Mouse (Mus musculus) heart, adult 2 months (tissue): ENCODE measurements around the gene Hspa1l. TPM values are rescaled to one million over a fixed set of nuclear protein-coding genes. Genes with fewer than 3 reads are reported as not detected.
"Not testable (repeated sequence)": the region's sequence is repeated elsewhere in the genome, so short reads cannot be mapped to it uniquely, and the experiment has no call there.

Experiments used
- DNase-seq, 2 experiments: peaks; one replicate each; pipeline ENCODE4 v3.0.0; 2021
- H3K27ac ChIP-seq: fragments of 200-600 bp; 2 replicates; pipeline ENCODE4 v1.8.1; 2022
- H3K27me3 ChIP-seq: fragments of 200-500 bp; 2 replicates; pipeline ENCODE4 v1.6.1; 2012; ENCODE audit warnings: mild to moderate bottlenecking, low read length, inconsistent platforms, mixed read lengths; ENCODE audit not compliant: control insufficient read depth, insufficient read depth
- H3K36me3 ChIP-seq: fragments of 200-500 bp; 2 replicates; pipeline ENCODE4 v1.6.1; 2012; ENCODE audit warnings: low read length, inconsistent platforms; ENCODE audit not compliant: control insufficient read depth, insufficient read depth
- H3K4me1 ChIP-seq: fragments of 200-500 bp; 2 replicates; pipeline ENCODE4 v1.6.1; 2011; ENCODE audit warnings: low read length; ENCODE audit not compliant: control insufficient read depth, insufficient read depth
- H3K4me3 ChIP-seq: fragments of 200-600 bp; 2 replicates; pipeline ENCODE4 v1.8.1; 2022
- H3K79me2 ChIP-seq: fragments of 200-500 bp; replicated peaks from 2 replicates; pipeline ENCODE4 v1.6.1; 2012; ENCODE audit warnings: mild to moderate bottlenecking, inconsistent platforms, low read length, moderate library complexity, mixed read lengths; ENCODE audit not compliant: control insufficient read depth, insufficient read depth
- H3K9ac ChIP-seq: fragments of 200-500 bp; 2 replicates; pipeline ENCODE4 v1.6.1; 2012; ENCODE audit warnings: low read depth, mild to moderate bottlenecking, control low read depth, inconsistent platforms, low read length, mixed read lengths
- CTCF ChIP-seq: fragments of 200-600 bp; IDR thresholded peaks from 2 replicates; pipeline ENCODE4 v1.8.1; 2022; ENCODE audit warnings: antibody characterized with exemption, mild to moderate bottlenecking, moderate library complexity
- EP300 ChIP-seq: fragments of 200-500 bp; IDR thresholded peaks from 2 replicates; pipeline ENCODE4 v1.6.1; 2011; ENCODE audit warnings: low read depth, low read length, control low read depth; ENCODE audit not compliant: insufficient read depth
- POLR2A ChIP-seq: fragments of 200-500 bp; IDR thresholded peaks from 2 replicates; pipeline ENCODE4 v1.6.1; 2011; ENCODE audit warnings: mild to moderate bottlenecking, low read depth, low read length, control low read depth; ENCODE audit not compliant: insufficient read depth
- WGBS: fragments of 180-500 bp; shearing (Covaris S2); methylation state at CpG from one replicate; pipeline ENCODE4 v1.1.7; 2018; 5-methylcytosine and 5-hydroxymethylcytosine counted together
- intact Hi-C: fragments of 180-260 bp; cut with DNase I; formaldehyde crosslinking; loops from one replicate; pipeline ENCODE4 v1.15.1; 2025
- polyA plus RNA-seq: library from polyadenylated mRNA; depleted of rRNA; stranded (reverse); fragments of >200 nt; gene quantifications from 2 replicates; pipeline ENCODE4 v1.2.3, GENCODE M21; 2012
- total RNA-seq, 2 experiments: library from RNA; stranded (reverse); gene quantifications; 2 replicates each; pipeline ENCODE4 v1.2.3; 2021

The Hspa1l gene
- total and polyA plus RNA-seq, 3 experiments: 3.6 to 10.9 (median 8.3) TPM

DNA sequence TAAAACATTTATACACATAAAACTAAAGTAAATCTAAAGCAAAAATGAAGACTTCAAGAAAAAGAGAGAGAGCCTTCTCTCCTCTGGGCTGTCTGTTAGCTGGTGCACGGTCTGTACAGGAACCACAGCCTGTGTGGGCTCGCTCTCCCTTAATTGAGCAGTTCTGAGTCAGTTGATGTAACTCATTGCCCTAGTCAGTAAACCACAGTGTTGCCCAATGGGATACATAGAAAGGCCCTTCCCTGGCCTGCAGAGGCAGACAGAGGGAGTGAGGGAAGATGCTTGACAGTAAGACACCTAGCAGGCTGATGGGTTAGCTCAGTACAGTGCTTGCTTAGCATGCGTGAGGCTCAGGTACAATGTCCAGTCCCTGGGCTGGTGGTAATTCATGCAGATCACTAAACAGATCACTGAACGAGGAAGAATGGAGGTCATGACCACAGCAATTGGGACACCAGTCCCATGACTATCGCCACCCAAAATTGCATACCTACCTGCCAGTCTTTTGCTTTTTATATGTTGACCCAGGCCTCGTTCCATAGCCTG, 34.5 kb upstream of the Hspa1l start:
- H3K36me3 ChIP-seq: no peaks in the 10 kb centered on the region; the same call in 1 of the 2 replicates
- H3K4me1 ChIP-seq: peaks cover 3% of the 10 kb centered on the region; the same call in 1 of the 2 replicates
- H3K27me3 ChIP-seq: no peaks in the 10 kb centered on the region
- H3K4me3 ChIP-seq: no peak overlapping the region
- H3K27ac ChIP-seq: no peak overlapping the region
- no peak overlapping the region for H3K9ac ChIP-seq
- TF ChIP-seq POLR2A (no peak), EP300 (no peak), CTCF (no peak)
- no peaks in the 10 kb centered on the region for H3K79me2 ChIP-seq
- no peak for DNase-seq
- 88% methylated on average over 6 of the region's 6 CpGs for WGBS
- intact Hi-C loops: no loop called here

- WGBS: 10% methylated on average over 15 of the region's 15 CpGs
- no peaks in the 10 kb centered on the region for H3K79me2 ChIP-seq
- peak; percentile 49 to 61 for DNase-seq
- H3K27ac ChIP-seq: peak overlapping the region; percentile 84
- H3K4me3 ChIP-seq: peak overlapping the region; percentile 38
- no peaks in the 10 kb centered on the region; the same call in 1 of the 2 replicates for H3K36me3 ChIP-seq
- H3K27me3 ChIP-seq: no peaks in the 10 kb centered on the region
- H3K4me1 ChIP-seq: peaks cover 3% of the 10 kb centered on the region; the same call in 1 of the 2 replicates
- intact Hi-C loops: no loop called here
- peak overlapping the region; percentile 46 for H3K9ac ChIP-seq
- TF ChIP-seq EP300 (no peak), POLR2A (peak; percentile 34; the same call in 1 of the 2 replicates)
These were observed 31.0 kb upstream of the Hspa1l start for GRCm38 (mm10) chr17:34941344-34942041.

DNA sequence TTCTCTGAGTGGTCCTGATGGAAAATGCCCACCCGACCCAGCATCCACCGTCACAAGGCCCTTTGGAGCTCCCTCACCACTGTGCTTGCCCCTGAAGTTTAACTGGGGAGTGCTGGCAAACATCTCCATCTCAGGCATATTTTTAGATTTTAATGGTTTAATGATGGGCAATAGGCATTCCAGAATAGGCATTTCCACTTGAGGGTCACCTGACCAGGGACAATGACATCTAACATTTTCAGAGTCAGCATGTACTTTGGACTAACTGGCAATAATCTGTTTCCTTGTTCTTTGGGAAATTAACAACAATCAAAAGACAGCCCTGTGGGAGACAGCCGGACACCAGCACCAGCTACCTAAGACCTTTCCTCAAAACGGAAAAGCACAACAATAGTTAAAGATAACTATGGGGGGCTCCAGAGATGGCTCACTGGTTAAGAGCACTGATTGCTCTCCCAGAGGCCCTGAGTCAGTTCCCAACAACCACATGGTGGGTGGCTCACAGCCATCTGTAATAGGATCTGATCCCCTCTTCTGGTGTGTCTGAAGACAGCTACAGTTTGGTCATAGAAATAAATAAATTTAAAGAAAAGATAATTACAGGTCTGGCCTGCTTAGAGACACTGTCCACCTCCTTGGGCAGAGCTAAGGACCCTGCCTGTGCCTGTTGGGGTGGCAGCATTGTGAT, 29.2 kb upstream of the Hspa1l start:
- H3K4me1 ChIP-seq: peaks cover 3% of the 10 kb centered on the region; the same call in 1 of the 2 replicates

GRCm38 (mm10) chr17:34944362-34944761, 28.1 kb upstream of the Hspa1l start:
- Histone ChIP-seq H3K27me3 (no peaks in the 10 kb centered on the region), H3K9ac (no peak overlapping the region), H3K4me3 (no peak overlapping the region), H3K79me2 (no peaks in the 10 kb centered on the region), H3K27ac (no peak overlapping the region), H3K36me3 (no peaks in the 10 kb centered on the region; the same call in 1 of the 2 replicates), H3K4me1 (peaks cover 3% of the 10 kb centered on the region; the same call in 1 of the 2 replicates)
- no peak for DNase-seq
- TF ChIP-seq CTCF: no peak
- intact Hi-C loops: no loop called here

More for the DNA sequence above, 29.2 kb upstream of the Hspa1l start:
- Histone ChIP-seq H3K27ac (no peak overlapping the region), H3K9ac (no peak overlapping the region), H3K4me3 (no peak overlapping the region), H3K36me3 (no peaks in the 10 kb centered on the region; the same call in 1 of the 2 replicates), H3K27me3 (no peaks in the 10 kb centered on the region), H3K79me2 (no peaks in the 10 kb centered on the region)
- DNase-seq: no peak
- 76% methylated on average over 4 of the region's 4 CpGs for WGBS
- TF ChIP-seq EP300: no peak
- no peak for TF ChIP-seq CTCF
- no peak for TF ChIP-seq POLR2A
- intact Hi-C loops: no loop called here

DNA sequence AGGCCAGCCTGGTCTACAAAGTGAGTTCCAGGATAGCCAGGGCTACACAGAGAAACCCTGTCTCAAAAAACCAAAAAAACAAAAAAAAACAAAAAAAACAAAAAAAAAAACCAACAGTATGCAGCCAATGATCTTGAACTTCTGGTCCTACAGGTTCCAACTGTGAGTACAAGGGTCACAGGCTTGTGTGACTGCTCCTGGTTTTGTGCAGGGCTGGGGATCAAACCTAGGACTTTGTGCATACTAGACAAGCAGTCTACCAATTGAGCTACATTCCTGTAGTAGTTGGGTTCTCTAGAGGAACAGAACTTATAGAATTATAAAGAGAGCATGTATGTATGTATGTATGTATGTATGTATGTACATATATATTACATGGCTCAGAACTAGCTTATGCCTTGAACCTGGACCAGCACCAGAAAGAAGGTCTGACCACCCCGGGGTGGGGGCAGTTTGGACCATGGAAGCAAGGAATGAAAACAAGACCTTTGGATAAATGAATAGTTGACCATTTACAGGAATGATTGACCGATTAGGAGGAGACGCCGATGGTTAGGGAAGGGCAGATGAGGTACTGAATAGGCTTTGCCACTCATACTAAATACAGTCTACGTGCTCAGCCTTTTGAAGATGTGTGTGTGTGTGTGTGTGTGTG, 25.9 kb upstream of the Hspa1l start:
- no peak for TF ChIP-seq POLR2A
- no peak for TF ChIP-seq CTCF
- TF ChIP-seq EP300: no peak
- Histone ChIP-seq H3K27ac (no peak overlapping the region), H3K36me3 (no peaks in the 10 kb centered on the region), H3K4me3 (no peak overlapping the region), H3K27me3 (no peaks in the 10 kb centered on the region), H3K4me1 (no peaks in the 10 kb centered on the region), H3K79me2 (no peaks in the 10 kb centered on the region), H3K9ac (no peak overlapping the region)
- DNase-seq: no peak
- WGBS: 88% methylated on average over 5 of the region's 5 CpGs
- intact Hi-C loops: no loop called here

- intact Hi-C loops: no loop called here
- Histone ChIP-seq H3K27me3 (no peaks in the 10 kb centered on the region), H3K79me2 (no peaks in the 10 kb centered on the region), H3K4me3 (no peak overlapping the region), H3K36me3 (no peaks in the 10 kb centered on the region), H3K4me1 (no peaks in the 10 kb centered on the region; the same call in 1 of the 2 replicates), H3K9ac (no peak overlapping the region), H3K27ac (no peak overlapping the region)
- TF ChIP-seq CTCF: peak; percentile 69
- TF ChIP-seq POLR2A: no peak
- TF ChIP-seq EP300: no peak
- WGBS: 20% methylated on average over 8 of the region's 8 CpGs
- DNase-seq: no peak
These were observed 24.9 kb upstream of the Hspa1l start for GRCm38 (mm10) chr17:34947606-34948005.

- H3K79me2 ChIP-seq, intact Hi-C loops, H3K4me1 ChIP-seq, H3K27ac ChIP-seq, H3K4me3 ChIP-seq, H3K36me3 ChIP-seq, H3K9ac ChIP-seq, DNase-seq, H3K27me3 ChIP-seq: not testable (repeated sequence)
- WGBS: 67% methylated on average over 9 of the region's 9 CpGs
These were observed 23.6 kb upstream of the Hspa1l start for GRCm38 (mm10) chr17:34948721-34949552.
